Mouse (Mus musculus) forebrain, embryonic 10.5 days (tissue): Measurements from ENCODE around the gene Gar1. TPM values are rescaled to one million over a fixed set of nuclear protein-coding genes. Genes with fewer than 3 reads are reported as not detected.

Experiments used
- DNase-seq: peaks from one replicate; pipeline ENCODE4 v3.0.0-alpha.2; 2017; ENCODE audit warnings: low spot score; ENCODE audit errors: extremely low spot score
- H3K27ac ChIP-seq: fragments of 300-500 bp; sonication (generic); 2 replicates; pipeline ENCODE4 v1.5.1; 2016; ENCODE audit warnings: mild to moderate bottlenecking
- H3K27me3 ChIP-seq: fragments of 300-500 bp; sonication (generic); 2 replicates; pipeline ENCODE4 v1.6.1; 2016; ENCODE audit warnings: mild to moderate bottlenecking; ENCODE audit not compliant: poor library complexity, severe bottlenecking
- H3K36me3 ChIP-seq: fragments of 300-500 bp; sonication (generic); replicated peaks from 2 replicates; pipeline ENCODE4 v1.6.1; 2016; ENCODE audit warnings: mild to moderate bottlenecking, moderate library complexity
- H3K4me1 ChIP-seq: fragments of 300-500 bp; sonication (generic); 2 replicates; pipeline ENCODE4 v1.6.1; 2016
- H3K4me3 ChIP-seq: fragments of 300-500 bp; sonication (generic); 2 replicates; pipeline ENCODE4 v1.5.1; 2016; ENCODE audit warnings: mild to moderate bottlenecking, moderate library complexity
- H3K9me3 ChIP-seq: fragments of 300-500 bp; sonication (generic); 2 replicates; pipeline ENCODE4 v1.6.1; 2016; ENCODE audit warnings: mild to moderate bottlenecking, moderate library complexity
- WGBS: fragments of 180-500 bp; shearing (Covaris S2); methylation state at CpG from one replicate; pipeline ENCODE4 v1.1.7; 2016; 5-methylcytosine and 5-hydroxymethylcytosine counted together
- polyA plus RNA-seq: library from polyadenylated mRNA; unstranded; fragments of >200 nt; fragmentation: Nextera tagmentation; extraction: Ambion mirVana; gene quantifications from 2 replicates; pipeline ENCODE4 v1.2.1, GENCODE M21; 2016

The Gar1 gene
- 112 and 124 TPM in 2 replicates for polyA plus RNA-seq

GRCm38 (mm10) chr3:129831035-129831568 lies at the start of gene Gar1:
Gar1 (minus strand) TSS chr3:129831396.
- H3K36me3 ChIP-seq = peaks cover 33% of the 10 kb centered on the region
- H3K4me1 ChIP-seq = peaks cover 27% of the 10 kb centered on the region
- no peaks in the 10 kb centered on the region for H3K27me3 ChIP-seq
- H3K9me3 ChIP-seq = no peaks in the 10 kb centered on the region
- H3K4me3 ChIP-seq = peak within 1 kb of the TSS; percentile 95
- peak; percentile 93 for DNase-seq
- peak within 1 kb of the TSS; percentile 95 for H3K27ac ChIP-seq
- under 1% methylated on average over 59 of the region's 60 CpGs for WGBS

GRCm38 (mm10) chr3:129879913-129880312 lies 48.7 kb upstream of the Gar1 start:
- WGBS = 69% methylated on average over 2 of the region's 2 CpGs
- H3K36me3 ChIP-seq = no peaks in the 10 kb centered on the region
- DNase-seq = no peak
- peaks cover 11% of the 10 kb centered on the region; the same call in 1 of the 2 replicates for H3K27me3 ChIP-seq
- H3K27ac ChIP-seq = no peak overlapping the region
- peak overlapping the region; percentile 78 for H3K4me3 ChIP-seq
- peaks cover 22% of the 10 kb centered on the region for H3K4me1 ChIP-seq
- peaks cover 5% of the 10 kb centered on the region; the same call in 1 of the 2 replicates for H3K9me3 ChIP-seq

GRCm38 (mm10) chr3:129879131-129879757 lies 48.0 kb upstream of the Gar1 start:
- Histone ChIP-seq H3K36me3 (no peaks in the 10 kb centered on the region), H3K27me3 (peaks cover 11% of the 10 kb centered on the region; the same call in 1 of the 2 replicates), H3K4me3 (peak overlapping the region; percentile 78), H3K27ac (peak overlapping the region; percentile 94), H3K9me3 (peaks cover 5% of the 10 kb centered on the region; the same call in 1 of the 2 replicates), H3K4me1 (peaks cover 22% of the 10 kb centered on the region)
- DNase-seq = no peak
- 1% methylated on average over 25 of the region's 25 CpGs for WGBS

- Histone ChIP-seq H3K4me1 (peaks cover 22% of the 10 kb centered on the region), H3K9me3 (peaks cover 5% of the 10 kb centered on the region; the same call in 1 of the 2 replicates), H3K27me3 (peaks cover 11% of the 10 kb centered on the region; the same call in 1 of the 2 replicates), H3K27ac (peak within 1 kb of the TSS; percentile 94), H3K36me3 (no peaks in the 10 kb centered on the region), H3K4me3 (peak within 1 kb of the TSS; percentile 78)
- under 1% methylated on average over 48 of the region's 66 CpGs for WGBS
- DNase-seq = peak; percentile 84
Measured at GRCm38 (mm10) chr3:129878405-129879021, 47.3 kb upstream of the Gar1 start, which contains the start of gene Pla2g12a. Pla2g12a (plus strand) TSS chr3:129878606.

GRCm38 (mm10) chr3:129877327-129877726 lies 46.1 kb upstream of the Gar1 start:
- no peak for DNase-seq
- H3K9me3 ChIP-seq = peaks cover 5% of the 10 kb centered on the region; the same call in 1 of the 2 replicates
- peaks cover 11% of the 10 kb centered on the region; the same call in 1 of the 2 replicates for H3K27me3 ChIP-seq
- no peak overlapping the region for H3K27ac ChIP-seq
- no peaks in the 10 kb centered on the region for H3K36me3 ChIP-seq
- no peak overlapping the region for H3K4me3 ChIP-seq
- peaks cover 22% of the 10 kb centered on the region for H3K4me1 ChIP-seq
- WGBS = 96% methylated on average over 10 of the region's 10 CpGs

GRCm38 (mm10) chr3:129863698-129864097 lies 32.5 kb upstream of the Gar1 start:
- peaks cover 5% of the 10 kb centered on the region; the same call in 1 of the 2 replicates for H3K9me3 ChIP-seq
- no peak overlapping the region for H3K27ac ChIP-seq
- no peak for DNase-seq
- no peaks in the 10 kb centered on the region for H3K27me3 ChIP-seq
- 49% methylated on average over 14 of the region's 14 CpGs for WGBS
- H3K4me1 ChIP-seq = no peaks in the 10 kb centered on the region
- no peaks in the 10 kb centered on the region for H3K36me3 ChIP-seq
- no peak overlapping the region for H3K4me3 ChIP-seq

- H3K4me3 ChIP-seq = no peak overlapping the region
- H3K27ac ChIP-seq = no peak overlapping the region
- peaks cover 11% of the 10 kb centered on the region for H3K9me3 ChIP-seq
- no peak for DNase-seq
- 82% methylated on average over 2 of the region's 2 CpGs for WGBS
- no peaks in the 10 kb centered on the region for H3K4me1 ChIP-seq
- H3K27me3 ChIP-seq = no peaks in the 10 kb centered on the region
- H3K36me3 ChIP-seq = no peaks in the 10 kb centered on the region
Measured at GRCm38 (mm10) chr3:129862592-129862991, 31.4 kb upstream of the Gar1 start.

- no peak for DNase-seq
- Histone ChIP-seq H3K27me3 (no peaks in the 10 kb centered on the region), H3K4me3 (no peak overlapping the region), H3K36me3 (no peaks in the 10 kb centered on the region), H3K27ac (no peak overlapping the region), H3K9me3 (no peaks in the 10 kb centered on the region), H3K4me1 (peaks cover 6% of the 10 kb centered on the region)
- WGBS = 86% methylated on average over 7 of the region's 7 CpGs
Measured at GRCm38 (mm10) chr3:129846846-129847245, 15.7 kb upstream of the Gar1 start.

GRCm38 (mm10) chr3:129845868-129846267 lies 14.7 kb upstream of the Gar1 start:
- no peaks in the 10 kb centered on the region for H3K9me3 ChIP-seq
- WGBS = 87% methylated on average over 2 of the region's 2 CpGs
- H3K4me3 ChIP-seq = no peak overlapping the region
- DNase-seq = no peak
- H3K27ac ChIP-seq = no peak overlapping the region
- H3K36me3 ChIP-seq = no peaks in the 10 kb centered on the region
- no peaks in the 10 kb centered on the region; the same call in 1 of the 2 replicates for H3K4me1 ChIP-seq
- H3K27me3 ChIP-seq = no peaks in the 10 kb centered on the region

GRCm38 (mm10) chr3:129838017-129838416 lies 6.8 kb upstream of the Gar1 start:
- Histone ChIP-seq H3K4me3 (no peak overlapping the region), H3K9me3 (no peaks in the 10 kb centered on the region), H3K36me3 (no peaks in the 10 kb centered on the region), H3K4me1 (peaks cover 13% of the 10 kb centered on the region), H3K27ac (no peak overlapping the region), H3K27me3 (no peaks in the 10 kb centered on the region)
- 59% methylated on average over 7 of the region's 7 CpGs for WGBS
- DNase-seq = no peak

GRCm38 (mm10) chr3:129836965-129837364 lies 5.8 kb upstream of the Gar1 start:
- Histone ChIP-seq H3K9me3 (no peaks in the 10 kb centered on the region), H3K4me3 (no peak overlapping the region), H3K36me3 (no peaks in the 10 kb centered on the region), H3K27me3 (no peaks in the 10 kb centered on the region), H3K4me1 (peaks cover 13% of the 10 kb centered on the region), H3K27ac (no peak overlapping the region)
- 93% methylated on average over 6 of the region's 6 CpGs for WGBS
- no peak for DNase-seq

- H3K36me3 ChIP-seq = no peaks in the 10 kb centered on the region
- H3K27me3 ChIP-seq = no peaks in the 10 kb centered on the region
- H3K27ac ChIP-seq = no peak overlapping the region
- H3K4me3 ChIP-seq = 0 out of 2 replicates have a peak overlapping the region, but pooled peaks have one; percentile 4
- 17% methylated on average over 11 of the region's 11 CpGs for WGBS
- peaks cover 18% of the 10 kb centered on the region for H3K4me1 ChIP-seq
- DNase-seq = no peak
- H3K9me3 ChIP-seq = no peaks in the 10 kb centered on the region
Measured at GRCm38 (mm10) chr3:129836051-129836697, 5.0 kb upstream of the Gar1 start.
